Mouse (Mus musculus): ENCODE data around the gene Trap1. TPM values are rescaled to one million over a fixed set of nuclear protein-coding genes. Genes with fewer than 3 reads are reported as not detected.
"Not testable (repeated sequence)": the region's sequence is repeated elsewhere in the genome, so short reads cannot be mapped to it uniquely, and the experiment has no call there.

Gene Trap1
- polyA plus RNA-seq, 1 experiment: 34.4 TPM

DNA sequence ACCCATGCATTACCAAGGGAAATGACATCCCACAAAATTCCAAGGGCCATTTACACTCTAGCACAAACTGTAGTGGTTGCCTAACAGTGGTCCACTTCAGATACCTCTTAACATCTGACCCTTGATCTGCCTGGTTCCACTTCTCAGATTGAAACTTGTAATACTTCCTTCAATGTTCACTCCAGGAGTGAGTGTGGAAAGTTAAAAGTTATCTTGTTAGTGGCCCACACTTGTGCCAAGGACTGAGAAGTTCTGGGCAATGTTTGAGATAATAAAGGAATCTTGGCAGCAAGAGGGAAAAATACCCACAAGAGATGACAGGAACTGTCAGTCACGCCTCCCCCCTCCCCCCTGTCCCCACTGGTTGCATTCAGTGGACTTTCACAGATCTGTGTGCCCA, 2.0 kb upstream of the Trap1 start:
- H3K4me3 ChIP-seq (ENCODE audit: insufficient read depth, low read length): no peak overlapping the region
- no peak overlapping the region for H3K27ac ChIP-seq (ENCODE audit: insufficient read depth, low read depth, low read length)
- TF ChIP-seq POLR2A (IDR thresholded peaks at IDR 0.05; ENCODE audit: borderline replicate concordance, low read depth, low read length): no peak
- TF ChIP-seq CTCF (IDR thresholded peaks at IDR 0.05; ENCODE audit: low read depth, low read length): no peak
- peaks cover 44% of the 10 kb centered on the region for H3K4me1 ChIP-seq (ENCODE audit: control insufficient read depth, insufficient read depth, low read length)

GRCm38 (mm10) chr16:4078302-4078701, 675 bp upstream of the Trap1 start:
- peak overlapping the region; percentile 94; the same call in 1 of the 2 replicates for H3K4me3 ChIP-seq (ENCODE audit: insufficient read depth, low read length)

DNA sequence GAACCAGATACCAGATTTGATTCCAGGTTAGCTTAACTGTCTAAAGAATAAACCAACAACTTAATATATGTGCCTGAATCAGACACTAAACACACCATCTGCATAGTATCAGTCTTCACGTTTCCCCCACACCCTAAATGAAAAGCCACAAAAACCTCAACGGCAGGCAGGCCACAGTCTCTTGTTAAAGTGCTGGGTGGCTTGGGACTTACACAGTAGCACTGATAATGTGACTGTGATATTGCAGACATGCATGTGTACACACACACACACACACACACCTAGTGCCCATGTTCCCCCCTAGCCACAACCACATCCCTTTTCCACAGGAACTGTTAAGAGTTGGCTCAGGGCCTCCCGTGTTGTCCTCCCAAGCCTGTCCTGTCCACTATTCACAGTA, 2.8 kb downstream of the Trap1 start:
- Histone ChIP-seq H3K4me3 (ENCODE audit: insufficient read depth, low read length) (no peak overlapping the region), H3K4me1 (ENCODE audit: control insufficient read depth, insufficient read depth, low read length) (peaks cover 37% of the 10 kb centered on the region), H3K27ac (ENCODE audit: insufficient read depth, low read depth, low read length) (no peak overlapping the region)
- TF ChIP-seq POLR2A (IDR thresholded peaks at IDR 0.05; ENCODE audit: borderline replicate concordance, low read depth, low read length) (no peak), CTCF (IDR thresholded peaks at IDR 0.05; ENCODE audit: low read depth, low read length) (no peak)

More at GRCm38 (mm10) chr16:4078302-4078701, 675 bp upstream of the Trap1 start:
- not testable (repeated sequence) for H3K27ac ChIP-seq (ENCODE audit: insufficient read depth, low read depth, low read length)
- H3K4me1 ChIP-seq (ENCODE audit: control insufficient read depth, insufficient read depth, low read length): peaks cover 52% of the 10 kb centered on the region

DNA sequence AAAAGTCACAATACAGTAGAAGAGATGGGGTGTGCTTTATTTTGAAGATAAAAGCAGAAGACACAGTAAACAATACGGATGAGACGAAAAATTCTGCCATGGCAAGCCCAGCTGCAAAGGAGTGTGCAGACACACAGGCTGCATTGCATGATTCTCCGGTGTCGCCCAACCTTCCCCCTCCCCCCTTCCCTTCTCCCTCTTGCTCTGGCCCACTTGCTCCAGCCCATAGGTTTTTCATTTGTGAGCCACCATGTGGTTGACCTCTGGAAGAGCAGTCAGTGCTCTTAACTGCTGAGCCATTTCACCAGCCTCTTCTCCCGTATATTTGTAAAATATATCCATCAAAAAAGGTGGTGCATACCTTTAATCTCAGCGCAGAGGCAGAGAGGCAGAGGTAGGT, 3.3 kb downstream of the Trap1 start:
- Histone ChIP-seq H3K27ac (ENCODE audit: insufficient read depth, low read depth, low read length) (no peak overlapping the region), H3K4me3 (ENCODE audit: insufficient read depth, low read length) (no peak overlapping the region), H3K4me1 (ENCODE audit: control insufficient read depth, insufficient read depth, low read length) (peaks cover 32% of the 10 kb centered on the region)
- TF ChIP-seq CTCF (IDR thresholded peaks at IDR 0.05; ENCODE audit: low read depth, low read length) (no peak), POLR2A (IDR thresholded peaks at IDR 0.05; ENCODE audit: borderline replicate concordance, low read depth, low read length) (no peak)

GRCm38 (mm10) chr16:4068588-4068987, 9.0 kb downstream of the Trap1 start:
- Histone ChIP-seq H3K27ac (ENCODE audit: insufficient read depth, low read depth, low read length) (no peak overlapping the region), H3K4me1 (ENCODE audit: control insufficient read depth, insufficient read depth, low read length) (peaks cover 15% of the 10 kb centered on the region), H3K4me3 (ENCODE audit: insufficient read depth, low read length) (no peak overlapping the region)
- peak; percentile 54 for TF ChIP-seq CTCF (IDR thresholded peaks at IDR 0.05; ENCODE audit: low read depth, low read length)
- TF ChIP-seq POLR2A (IDR thresholded peaks at IDR 0.05; ENCODE audit: borderline replicate concordance, low read depth, low read length): no peak

- TF ChIP-seq POLR2A (IDR thresholded peaks at IDR 0.05; ENCODE audit: borderline replicate concordance, low read depth, low read length): no peak
- no peak for TF ChIP-seq CTCF (IDR thresholded peaks at IDR 0.05; ENCODE audit: low read depth, low read length)
- Histone ChIP-seq H3K4me3 (ENCODE audit: insufficient read depth, low read length) (no peak overlapping the region), H3K27ac (ENCODE audit: insufficient read depth, low read depth, low read length) (no peak overlapping the region), H3K4me1 (ENCODE audit: control insufficient read depth, insufficient read depth, low read length) (peaks cover 16% of the 10 kb centered on the region)
Measured at GRCm38 (mm10) chr16:4064945-4065344, 12.7 kb downstream of the Trap1 start.

DNA sequence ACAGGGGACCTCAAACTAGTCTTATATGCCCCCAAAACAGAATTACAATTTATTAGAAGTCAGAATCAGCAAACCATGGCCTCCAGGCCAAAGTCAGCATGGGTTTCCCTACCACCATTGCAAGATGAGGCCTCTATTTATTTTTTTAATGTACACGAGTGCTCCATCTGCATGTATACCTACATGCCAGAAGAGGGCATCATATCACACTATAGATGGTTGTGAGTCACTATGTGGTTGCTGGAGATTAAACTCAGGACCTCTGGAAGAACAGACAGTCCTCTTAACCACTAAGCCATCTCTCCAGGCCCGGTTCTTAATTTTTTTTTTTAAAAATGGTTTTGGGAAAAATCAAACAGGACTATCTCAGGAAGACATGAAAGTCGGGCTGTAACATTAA, 23.8 kb downstream of the Trap1 start:
- H3K4me1 ChIP-seq (ENCODE audit: control insufficient read depth, insufficient read depth, low read length): peaks cover 16% of the 10 kb centered on the region
- H3K4me3 ChIP-seq (ENCODE audit: insufficient read depth, low read length): no peak overlapping the region
- TF ChIP-seq POLR2A (IDR thresholded peaks at IDR 0.05; ENCODE audit: borderline replicate concordance, low read depth, low read length) (no peak), CTCF (IDR thresholded peaks at IDR 0.05; ENCODE audit: low read depth, low read length) (no peak)
- no peak overlapping the region for H3K27ac ChIP-seq (ENCODE audit: insufficient read depth, low read depth, low read length)

- Histone ChIP-seq H3K4me1 (ENCODE audit: control insufficient read depth, insufficient read depth, low read length) (peaks cover 16% of the 10 kb centered on the region), H3K27ac (ENCODE audit: insufficient read depth, low read depth, low read length) (no peak overlapping the region), H3K4me3 (ENCODE audit: insufficient read depth, low read length) (no peak overlapping the region)
- TF ChIP-seq CTCF (IDR thresholded peaks at IDR 0.05; ENCODE audit: low read depth, low read length) (no peak), POLR2A (IDR thresholded peaks at IDR 0.05; ENCODE audit: borderline replicate concordance, low read depth, low read length) (no peak)
Measured at GRCm38 (mm10) chr16:4052601-4053000, 25.0 kb downstream of the Trap1 start.

DNA sequence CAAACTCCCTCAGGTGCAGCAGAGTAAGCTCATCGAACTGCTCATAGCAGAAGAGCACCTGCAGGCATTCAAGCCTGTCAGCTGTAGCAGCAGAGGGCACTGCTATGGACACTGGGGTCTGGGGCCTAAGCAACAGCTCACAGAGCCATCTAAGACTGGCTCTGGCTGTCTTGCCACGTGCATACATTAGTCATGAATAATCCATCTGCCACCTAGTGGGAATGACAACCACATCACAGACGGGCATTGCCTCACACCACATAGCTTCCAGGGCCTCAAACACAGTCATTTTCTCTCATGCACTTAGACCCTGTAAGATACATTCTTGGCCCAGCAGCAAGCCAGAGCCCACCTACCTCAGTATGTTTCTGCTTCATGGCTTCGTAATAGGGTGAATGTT, 32.1 kb downstream of the Trap1 start:
- TF ChIP-seq POLR2A (IDR thresholded peaks at IDR 0.05; ENCODE audit: borderline replicate concordance, low read depth, low read length) (no peak), CTCF (IDR thresholded peaks at IDR 0.05; ENCODE audit: low read depth, low read length) (no peak)
- H3K4me3 ChIP-seq (ENCODE audit: insufficient read depth, low read length): no peak overlapping the region
- peaks cover under 1% of the 10 kb centered on the region for H3K4me1 ChIP-seq (ENCODE audit: control insufficient read depth, insufficient read depth, low read length)
- H3K27ac ChIP-seq (ENCODE audit: insufficient read depth, low read depth, low read length): no peak overlapping the region

- no peak overlapping the region for H3K27ac ChIP-seq (ENCODE audit: insufficient read depth, low read depth, low read length)
- H3K4me1 ChIP-seq (ENCODE audit: control insufficient read depth, insufficient read depth, low read length): no peaks in the 10 kb centered on the region
- TF ChIP-seq POLR2A (IDR thresholded peaks at IDR 0.05; ENCODE audit: borderline replicate concordance, low read depth, low read length) (no peak), CTCF (IDR thresholded peaks at IDR 0.05; ENCODE audit: low read depth, low read length) (no peak)
- no peak overlapping the region for H3K4me3 ChIP-seq (ENCODE audit: insufficient read depth, low read length)
Measured at GRCm38 (mm10) chr16:4044093-4044492, 33.5 kb downstream of the Trap1 start.

DNA sequence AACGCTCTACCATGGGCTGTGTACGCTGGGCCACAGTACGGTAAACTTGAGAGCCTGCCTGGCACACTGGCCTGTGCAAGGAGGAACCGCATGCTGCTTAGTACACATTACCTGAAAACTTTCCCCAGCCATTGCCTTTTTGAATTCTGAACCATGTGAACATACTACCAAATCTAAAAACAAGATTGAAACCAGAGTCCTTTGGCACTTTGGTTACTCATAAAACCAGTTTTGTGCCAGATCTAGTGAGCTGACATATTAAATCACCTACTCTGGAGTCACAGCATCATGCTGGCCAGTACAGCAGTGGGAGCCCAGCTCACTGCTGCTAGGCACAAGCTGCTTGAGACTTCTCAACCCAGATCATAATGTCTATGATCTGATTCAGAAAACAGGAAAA, 36.0 kb downstream of the Trap1 start:
- TF ChIP-seq CTCF (IDR thresholded peaks at IDR 0.05; ENCODE audit: low read depth, low read length) (no peak), POLR2A (IDR thresholded peaks at IDR 0.05; ENCODE audit: borderline replicate concordance, low read depth, low read length) (no peak)
- Histone ChIP-seq H3K4me3 (ENCODE audit: insufficient read depth, low read length) (no peak overlapping the region), H3K27ac (ENCODE audit: insufficient read depth, low read depth, low read length) (no peak overlapping the region), H3K4me1 (ENCODE audit: control insufficient read depth, insufficient read depth, low read length) (no peaks in the 10 kb centered on the region)

Measured in bone marrow macrophage, adult 2 months (primary cell).